Mouse (Mus musculus): ENCODE measurements around the gene Pex14.
"Not testable (repeated sequence)": the region's sequence is repeated elsewhere in the genome, so short reads cannot be mapped to it uniquely, and the experiment has no call there.

The Pex14 gene

GRCm38 (mm10) chr4:149099369-149100017 lies at the start of gene Pex14:
Gene Pex14, minus strand, starts transcription at chr4:149099876.
- DNase-seq (ENCODE audit: low spot score in 2 of 2), result peak; percentile 83 to 85

GRCm38 (mm10) chr4:149149196-149149595 lies 49.5 kb upstream of the Pex14 start:
- no peak for DNase-seq (ENCODE audit: low spot score in 2 of 2)

DNA sequence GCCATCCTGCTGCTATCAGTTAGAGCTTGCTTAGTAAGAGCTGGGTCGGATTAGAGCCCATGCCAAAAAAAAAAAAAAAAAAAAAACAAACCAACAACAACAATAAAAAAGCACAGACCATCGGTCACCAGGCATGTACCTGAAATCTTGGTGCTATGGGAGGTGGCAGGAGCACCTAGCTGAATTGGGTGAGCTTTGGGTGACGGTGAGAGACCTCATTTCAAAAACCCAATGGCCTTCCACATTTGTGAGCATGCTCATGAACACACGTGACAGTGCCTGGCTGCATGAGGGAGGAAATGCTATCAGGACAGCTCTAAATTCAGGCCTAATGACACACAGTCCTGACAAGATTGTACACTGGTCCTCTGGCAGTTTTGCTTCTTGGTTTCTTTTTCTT lies 48.4 kb upstream of the Pex14 start:
- no peak for DNase-seq (ENCODE audit: low spot score in 2 of 2)

- no peak for DNase-seq (ENCODE audit: low spot score in 2 of 2)
These were observed 47.9 kb upstream of the Pex14 start for GRCm38 (mm10) chr4:149147528-149147927.

GRCm38 (mm10) chr4:149145151-149145550 lies 45.5 kb upstream of the Pex14 start:
- DNase-seq (ENCODE audit: low spot score in 2 of 2), result no peak

- peak; percentile 69 to 82 for DNase-seq (ENCODE audit: low spot score in 2 of 2)
These were observed 44.8 kb upstream of the Pex14 start for GRCm38 (mm10) chr4:149144459-149144858.

DNA sequence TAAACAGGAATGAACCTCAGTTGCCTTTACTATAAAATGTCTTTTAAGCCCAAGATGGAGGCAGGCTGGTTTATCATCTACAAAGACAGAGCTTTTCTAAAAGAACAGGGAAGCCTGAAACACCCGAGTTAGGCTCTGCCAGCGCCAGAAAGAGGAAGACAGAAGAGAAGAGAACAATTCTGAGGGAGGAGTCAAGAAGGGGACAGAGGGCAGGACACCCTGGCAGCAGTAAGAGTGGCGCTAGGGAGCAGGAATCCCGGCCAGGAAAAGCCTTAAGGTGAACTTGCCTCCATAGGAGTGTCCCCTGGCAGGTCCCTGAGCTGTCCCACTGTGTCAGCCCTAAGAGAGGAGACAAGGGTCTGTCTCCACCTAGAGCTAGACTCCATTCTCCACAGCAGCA lies 43.9 kb upstream of the Pex14 start:
- DNase-seq (ENCODE audit: low spot score in 2 of 2), result no peak

DNA sequence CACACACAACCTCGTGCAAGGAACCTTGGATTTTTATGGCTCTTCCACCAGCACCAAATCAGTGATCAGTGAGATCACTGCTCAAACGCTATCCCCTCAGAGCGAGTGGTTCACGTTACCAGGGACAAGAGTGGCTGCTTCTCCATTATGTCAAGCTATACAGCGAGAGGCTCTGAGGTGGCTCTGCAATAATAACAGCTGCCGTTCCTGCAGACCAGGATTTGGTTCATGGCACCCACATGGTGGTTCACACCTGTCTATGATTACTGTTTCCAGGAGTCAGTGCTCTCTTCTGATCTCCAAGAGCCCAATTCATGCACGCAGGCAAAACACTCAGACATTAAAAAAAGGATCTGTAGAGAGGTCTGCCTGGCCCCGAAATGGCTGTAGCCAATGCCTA lies 38.8 kb upstream of the Pex14 start:
- no peak for DNase-seq (ENCODE audit: low spot score in 2 of 2)

DNA sequence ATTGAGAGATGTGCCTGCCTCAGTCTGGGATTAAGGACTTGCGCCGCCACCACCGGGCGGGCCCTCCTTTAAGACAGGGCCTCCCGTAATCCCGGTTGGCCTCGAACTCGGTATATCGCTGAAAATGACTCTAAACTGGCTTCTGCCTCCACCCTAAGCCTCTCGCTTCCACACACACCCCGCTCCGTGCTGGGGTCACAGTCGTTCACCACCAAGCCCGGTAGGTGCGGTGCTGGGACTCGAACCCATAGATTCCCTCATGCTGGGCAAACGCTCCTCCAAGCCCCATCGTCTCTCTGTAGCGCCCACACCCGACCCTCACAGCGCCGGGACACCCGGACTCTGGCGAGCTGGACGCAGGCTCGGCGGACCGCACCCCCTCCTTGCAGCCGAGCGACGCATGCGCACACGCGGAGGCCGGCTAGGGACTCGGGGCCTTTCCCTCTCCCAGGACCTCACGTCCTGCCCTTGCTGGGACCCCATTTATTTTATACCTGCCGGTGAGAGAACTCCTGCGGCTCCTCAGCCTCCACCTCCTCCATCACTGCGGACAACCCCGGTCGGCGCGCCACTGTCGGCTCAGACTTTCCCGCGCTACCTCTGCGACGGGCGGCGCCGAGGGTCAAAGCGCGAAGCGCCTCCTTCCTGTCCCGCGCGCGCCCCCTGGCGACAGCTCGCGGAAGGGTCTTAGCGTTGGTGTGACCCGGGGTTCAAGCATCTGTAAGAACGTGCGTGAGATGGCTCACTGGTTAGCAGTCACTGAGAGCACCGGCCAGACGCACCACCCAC lies 37.5 kb upstream of the Pex14 start, which contains the start of gene Cenps:
Cenps (minus strand) TSS at position 648 of the 789 bp plus-strand sequence.
- DNase-seq (ENCODE audit: low spot score in 2 of 2), result peak; percentile 87 to 88

- DNase-seq (ENCODE audit: low spot score in 2 of 2), result no peak
These were observed 36.6 kb upstream of the Pex14 start for GRCm38 (mm10) chr4:149136116-149136850.

DNA sequence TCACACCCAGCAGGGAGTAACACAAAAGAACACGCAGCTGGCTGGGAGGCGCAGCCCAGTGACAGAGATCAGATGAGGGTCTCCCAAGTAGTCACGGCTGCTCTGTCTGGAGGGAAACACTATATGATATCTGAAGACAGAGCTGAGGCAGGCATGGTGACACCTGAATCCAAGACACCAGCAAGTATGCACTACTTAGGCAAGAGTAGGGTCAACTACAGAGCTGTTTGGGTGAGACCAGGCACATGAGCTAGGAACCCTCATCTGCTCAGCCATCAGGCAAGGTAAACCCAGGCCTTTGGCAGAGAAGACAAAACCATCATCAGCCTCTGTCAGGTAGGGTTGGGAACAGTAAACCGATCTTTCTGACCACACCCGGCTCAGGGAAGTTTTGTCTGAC lies 33.7 kb upstream of the Pex14 start:
- no peak for DNase-seq (ENCODE audit: low spot score in 2 of 2)

- DNase-seq (ENCODE audit: low spot score in 2 of 2), result no peak
These were observed 32.3 kb upstream of the Pex14 start for GRCm38 (mm10) chr4:149131789-149132565.

- DNase-seq (ENCODE audit: low spot score in 2 of 2), result no peak
These were observed 31.5 kb upstream of the Pex14 start for GRCm38 (mm10) chr4:149131021-149131752.

DNA sequence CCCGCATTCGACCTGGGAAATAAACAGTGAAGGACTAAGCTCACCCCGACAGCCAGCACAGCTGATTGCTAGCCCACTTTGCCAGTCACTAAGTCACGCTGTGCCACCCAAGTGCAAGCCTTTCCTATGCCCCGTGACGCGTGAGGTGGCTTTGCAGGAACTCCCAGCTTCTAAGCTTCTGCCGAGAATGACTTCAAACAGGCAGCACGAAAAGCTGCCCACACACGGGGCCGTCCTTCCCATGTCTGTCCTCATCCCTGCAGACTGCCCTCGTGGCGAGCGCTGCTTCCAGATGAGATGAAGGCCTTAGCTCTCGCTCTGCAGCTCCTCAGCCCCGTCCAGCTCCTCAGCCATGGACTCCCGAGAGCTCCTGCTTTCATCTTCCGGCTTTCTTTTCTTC lies 28.8 kb upstream of the Pex14 start:
- no peak for DNase-seq (ENCODE audit: low spot score in 2 of 2)

DNA sequence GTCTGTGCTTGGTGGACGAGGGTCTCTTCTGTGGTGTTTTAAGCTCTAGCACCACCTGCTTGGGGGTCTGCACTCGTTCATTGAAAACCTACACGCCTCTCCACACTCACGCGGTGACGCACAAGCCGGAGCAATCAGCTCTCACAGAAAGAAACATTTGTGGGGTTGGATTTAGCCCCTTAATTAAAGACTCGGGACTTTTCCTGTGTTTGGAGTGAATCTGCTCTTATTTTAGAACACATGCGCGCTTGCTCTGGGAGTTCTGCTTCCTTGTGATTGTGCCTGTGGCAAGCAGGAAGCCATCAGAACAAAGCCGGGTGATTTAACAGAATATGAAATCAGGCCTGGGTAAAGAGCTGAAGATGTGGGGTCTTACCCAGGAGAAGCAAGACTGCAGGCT lies 27.0 kb upstream of the Pex14 start, which contains the start of gene Cort:
Cort (minus strand) TSS at position 101 of the 400 bp plus-strand sequence.
- DNase-seq (ENCODE audit: low spot score in 2 of 2), result no peak

DNA sequence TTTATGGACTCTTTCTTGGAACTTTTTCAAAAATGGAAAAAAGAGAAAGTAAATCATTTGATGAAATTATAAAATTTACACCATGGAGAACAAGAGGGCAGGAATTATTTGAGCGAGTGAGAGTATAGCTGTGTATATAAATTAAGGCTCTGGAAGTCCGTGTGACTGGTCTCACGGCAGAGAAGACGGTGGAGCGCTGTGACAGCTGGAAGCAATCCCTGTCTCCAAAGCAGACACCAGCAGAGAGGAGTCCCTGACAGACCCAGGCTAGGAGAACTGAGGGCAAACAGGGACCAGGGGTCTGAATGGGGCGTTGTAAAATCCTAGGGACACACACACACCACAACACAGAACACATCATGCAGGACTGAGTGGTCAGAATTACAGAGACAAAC lies 26.4 kb upstream of the Pex14 start:
- DNase-seq (ENCODE audit: low spot score in 2 of 2), result no peak

DNA sequence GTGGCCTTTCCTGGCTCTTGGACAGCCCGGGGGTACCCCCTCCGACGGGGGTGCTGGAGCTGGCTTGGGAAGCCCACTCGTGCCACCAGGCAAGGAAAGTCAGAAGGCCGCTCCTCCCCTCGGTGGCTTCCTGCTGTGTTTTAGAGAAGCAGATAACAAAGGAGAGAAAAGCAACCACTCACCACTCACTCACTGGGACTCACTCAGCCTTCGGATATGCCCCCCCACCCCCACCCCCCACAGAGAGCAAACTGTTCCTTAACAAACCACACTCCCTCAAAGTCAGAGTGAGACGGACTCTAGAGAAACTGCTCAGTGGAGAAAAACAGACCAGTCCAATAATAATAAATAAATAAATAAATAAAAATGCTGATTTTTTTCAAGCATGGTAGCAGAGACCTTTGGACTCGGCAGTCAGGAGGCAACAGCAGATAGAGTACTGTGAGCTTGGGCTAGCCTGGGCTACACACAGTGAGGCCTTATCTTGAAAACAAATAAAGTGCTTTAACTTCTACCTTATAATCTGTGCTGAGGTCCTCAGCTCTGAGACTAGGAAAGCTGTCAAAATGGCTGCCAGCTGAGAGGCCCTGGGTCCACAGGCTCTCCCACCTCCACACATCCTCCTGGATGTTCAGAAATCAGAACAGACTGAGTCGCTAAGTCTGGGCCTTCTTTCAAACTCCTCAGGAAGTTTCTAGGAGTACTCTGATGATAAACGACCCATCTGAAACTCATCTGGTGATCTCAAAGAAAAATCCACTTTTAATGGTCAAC lies 25.9 kb upstream of the Pex14 start:
- DNase-seq (ENCODE audit: low spot score in 2 of 2), result no peak

DNA sequence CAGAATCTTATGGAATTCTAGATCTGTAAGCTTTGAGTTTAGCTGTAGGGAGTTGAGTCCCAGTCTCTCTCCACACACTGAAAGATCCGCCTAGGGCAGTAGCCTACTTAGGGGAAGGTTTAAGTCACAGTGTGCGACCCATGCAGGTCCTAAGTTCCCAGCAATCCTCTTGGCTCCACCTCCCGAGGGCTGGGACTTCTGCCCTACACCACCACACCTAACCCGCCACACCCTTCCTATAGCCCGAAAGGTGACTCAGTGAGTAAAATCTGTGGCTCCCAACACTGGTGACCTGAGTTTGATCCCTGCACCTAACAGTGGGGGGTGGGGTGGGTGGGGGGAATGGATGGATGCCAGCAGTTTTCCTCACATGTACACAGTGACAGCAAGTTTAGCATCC lies 23.8 kb upstream of the Pex14 start:
- no peak for DNase-seq (ENCODE audit: low spot score in 2 of 2)

DNA sequence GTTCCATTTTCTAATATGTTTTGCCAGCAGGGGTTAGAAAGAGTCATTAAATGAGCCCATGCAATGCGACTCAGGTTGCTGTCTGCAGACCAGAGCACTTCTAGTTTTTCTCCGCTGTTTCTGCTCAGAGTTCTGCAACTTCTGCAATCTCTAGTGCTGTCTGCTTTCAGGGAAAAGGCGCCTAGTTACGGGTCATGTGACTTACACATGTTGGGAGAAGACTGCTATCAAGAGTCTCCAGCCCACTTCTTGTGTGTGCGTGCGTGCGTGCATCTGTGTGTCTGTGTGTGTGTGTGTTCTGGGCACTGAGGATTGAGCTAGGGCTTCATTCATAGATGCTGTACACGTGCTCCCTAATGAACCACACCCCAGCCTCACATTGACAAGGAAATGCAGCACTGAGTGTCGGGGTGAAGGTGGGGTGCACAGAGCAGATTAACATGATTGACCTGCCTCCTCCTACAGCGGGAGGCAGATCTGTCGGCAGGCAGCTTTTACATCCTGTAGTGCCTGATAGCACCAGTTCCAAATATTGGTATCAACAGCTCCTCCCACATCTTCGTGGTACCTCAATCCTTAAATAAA lies 20.4 kb upstream of the Pex14 start:
- DNase-seq (ENCODE audit: low spot score in 2 of 2), result not testable (repeated sequence)
